Mouse (Mus musculus) midbrain, embryonic 15.5 days (tissue): ENCODE measurements around the gene Plxnb1. TPM values are rescaled to one million over a fixed set of nuclear protein-coding genes. Genes with fewer than 3 reads are reported as not detected.
"Not testable (repeated sequence)": the region's sequence is repeated elsewhere in the genome, so short reads cannot be mapped to it uniquely, and the experiment has no call there.

Experiments
- ATAC-seq: fragments of 200-750 bp; cut with Nextera tagmentation; replicated peaks from 2 replicates; pipeline ENCODE4 v1.8.0; 2017; ENCODE audit warnings: moderate TSS enrichment
- H3K27ac ChIP-seq: fragments of 300-500 bp; sonication (generic); 2 replicates; pipeline ENCODE4 v1.5.1; 2015; ENCODE audit warnings: mild to moderate bottlenecking, inconsistent platforms
- H3K27me3 ChIP-seq: fragments of 300-500 bp; sonication (generic); replicated peaks from 2 replicates; pipeline ENCODE4 v1.6.1; 2015; ENCODE audit warnings: inconsistent platforms
- H3K36me3 ChIP-seq: fragments of 300-500 bp; sonication (generic); replicated peaks from 2 replicates; pipeline ENCODE4 v1.6.1; 2015; ENCODE audit warnings: inconsistent platforms
- H3K4me1 ChIP-seq: fragments of 300-500 bp; sonication (generic); 2 replicates; pipeline ENCODE4 v1.6.1; 2015; ENCODE audit warnings: inconsistent platforms
- H3K4me2 ChIP-seq: fragments of 300-500 bp; sonication (generic); 2 replicates; pipeline ENCODE4 v1.6.1; 2015; ENCODE audit warnings: inconsistent platforms, mild to moderate bottlenecking, moderate library complexity
- H3K4me3 ChIP-seq: fragments of 300-500 bp; sonication (generic); 2 replicates; pipeline ENCODE4 v1.5.1; 2015; ENCODE audit warnings: mild to moderate bottlenecking, inconsistent platforms
- H3K9ac ChIP-seq: fragments of 300-500 bp; sonication (generic); 2 replicates; pipeline ENCODE4 v1.6.1; 2015; ENCODE audit warnings: mild to moderate bottlenecking, inconsistent platforms
- H3K9me3 ChIP-seq: fragments of 300-500 bp; sonication (generic); 2 replicates; pipeline ENCODE4 v1.6.1; 2016; ENCODE audit warnings: inconsistent platforms
- WGBS: fragments of 180-500 bp; shearing (Covaris S2); methylation state at CpG from one replicate; pipeline ENCODE4 v1.1.7; 2015; ENCODE audit warnings: mixed read lengths; 5-methylcytosine and 5-hydroxymethylcytosine counted together
- polyA plus RNA-seq: library from polyadenylated mRNA; unstranded; fragments of >200 nt; fragmentation: Nextera tagmentation; extraction: Ambion mirVana; gene quantifications from 2 replicates; pipeline ENCODE4 v1.2.1, GENCODE M21; 2015

Plxnb1 gene
- polyA plus RNA-seq, 1 experiment from 2014 or later = 27.3 TPM

DNA sequence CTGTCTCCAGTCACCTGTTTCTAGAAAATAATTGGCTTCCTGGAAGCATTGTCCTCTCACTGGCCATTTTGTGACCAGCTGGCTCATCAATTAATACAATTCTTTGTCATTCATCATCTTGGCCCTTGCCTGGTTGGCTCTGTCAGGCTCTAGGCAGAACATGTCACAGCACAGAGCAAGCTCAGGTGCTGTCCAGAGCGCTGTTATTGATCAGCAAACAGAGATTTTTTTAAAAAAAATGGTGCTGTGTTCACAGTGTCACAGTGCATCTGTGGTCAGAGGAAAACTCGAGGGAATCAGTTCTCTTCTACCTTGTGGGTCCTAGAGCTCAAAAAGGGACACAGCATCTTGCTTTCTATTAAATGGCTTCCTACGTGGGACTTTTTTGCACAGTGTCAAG is 30.3 kb downstream of the Plxnb1 start:
- Histone ChIP-seq H3K9me3 (no peaks in the 10 kb centered on the region), H3K4me1 (no peaks in the 10 kb centered on the region), H3K4me3 (no peak overlapping the region), H3K27ac (no peak overlapping the region), H3K9ac (no peak overlapping the region), H3K36me3 (no peaks in the 10 kb centered on the region), H3K27me3 (no peaks in the 10 kb centered on the region), H3K4me2 (no peak overlapping the region)
- ATAC-seq = no peak
- 70% methylated on average over 3 of the region's 3 CpGs for WGBS

GRCm38 (mm10) chr9:109127076-109127475 is 31.9 kb downstream of the Plxnb1 start:
- WGBS = 80% methylated on average over 4 of the region's 4 CpGs
- Histone ChIP-seq H3K4me1 (no peaks in the 10 kb centered on the region), H3K4me2 (no peak overlapping the region), H3K9me3 (no peaks in the 10 kb centered on the region), H3K36me3 (no peaks in the 10 kb centered on the region), H3K27ac (no peak overlapping the region), H3K4me3 (no peak overlapping the region), H3K27me3 (no peaks in the 10 kb centered on the region), H3K9ac (no peak overlapping the region)
- ATAC-seq = no peak

- WGBS = 53% methylated on average over 3 of the region's 3 CpGs
Observed at GRCm38 (mm10) chr9:109128211-109128610, 33.0 kb downstream of the Plxnb1 start.

GRCm38 (mm10) chr9:109130076-109130475 is 34.9 kb downstream of the Plxnb1 start:
- H3K9ac ChIP-seq = no peak overlapping the region
- H3K27me3 ChIP-seq = no peaks in the 10 kb centered on the region
- H3K4me1 ChIP-seq = no peaks in the 10 kb centered on the region
- no peaks in the 10 kb centered on the region for H3K9me3 ChIP-seq
- no peaks in the 10 kb centered on the region for H3K36me3 ChIP-seq
- WGBS = 90% methylated on average over 5 of the region's 5 CpGs
- no peak overlapping the region for H3K4me3 ChIP-seq
- ATAC-seq = no peak
- no peak overlapping the region for H3K27ac ChIP-seq
- H3K4me2 ChIP-seq = no peak overlapping the region

More at GRCm38 (mm10) chr9:109128211-109128610, 33.0 kb downstream of the Plxnb1 start:
- Histone ChIP-seq H3K9me3 (no peaks in the 10 kb centered on the region), H3K4me3 (no peak overlapping the region), H3K27me3 (no peaks in the 10 kb centered on the region), H3K9ac (no peak overlapping the region), H3K4me2 (no peak overlapping the region), H3K36me3 (no peaks in the 10 kb centered on the region), H3K4me1 (no peaks in the 10 kb centered on the region), H3K27ac (no peak overlapping the region)
- no peak for ATAC-seq

DNA sequence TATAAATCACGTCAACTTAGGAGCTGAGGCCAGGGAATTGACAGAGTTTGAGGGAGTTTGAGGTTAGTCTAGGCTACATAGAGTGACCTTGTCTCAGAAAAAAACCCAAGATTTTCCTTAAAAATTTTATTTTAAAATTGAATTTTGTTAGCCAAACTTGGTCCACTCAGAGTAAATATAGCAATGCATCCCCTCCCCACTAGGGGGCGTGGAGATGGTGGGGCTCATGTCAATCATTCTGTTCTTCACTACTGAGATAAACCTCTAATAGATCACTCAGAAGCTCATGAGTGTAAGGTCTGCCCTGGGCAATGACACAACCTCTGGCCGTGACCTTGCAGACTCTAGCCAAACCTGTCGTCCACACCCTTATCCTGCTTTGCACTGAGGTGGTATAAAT is 45.2 kb downstream of the Plxnb1 start:
- H3K4me1 ChIP-seq, H3K36me3 ChIP-seq, H3K4me2 ChIP-seq, H3K9ac ChIP-seq, ATAC-seq, H3K9me3 ChIP-seq, H3K27me3 ChIP-seq, H3K27ac ChIP-seq, H3K4me3 ChIP-seq: not testable (repeated sequence)
- 66% methylated on average over 4 of the region's 4 CpGs for WGBS

DNA sequence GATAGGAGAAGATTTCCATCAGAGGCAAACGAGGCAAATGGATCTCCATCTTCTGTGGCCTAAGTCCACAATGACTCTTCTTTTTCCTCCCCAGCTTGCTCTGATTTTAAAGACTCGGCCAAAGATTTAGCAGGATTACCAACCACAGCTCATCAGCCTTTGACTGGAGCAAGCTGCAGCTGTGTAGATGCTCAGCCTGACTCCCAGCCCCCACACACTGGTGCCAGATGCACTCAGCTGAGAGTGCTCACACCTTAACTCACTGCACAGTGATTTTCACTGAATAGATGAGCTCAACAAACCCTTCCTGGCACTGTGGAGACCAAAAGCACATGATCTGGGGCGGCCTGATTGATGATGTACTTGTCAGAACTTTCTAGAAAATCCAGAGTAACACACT is 66.8 kb downstream of the Plxnb1 start, which contains the start of gene Fbxw21:
Gene Fbxw21 (minus strand): TSS at position 101 of the 400 bp plus-strand sequence.
- Histone ChIP-seq H3K36me3 (no peaks in the 10 kb centered on the region), H3K27me3 (no peaks in the 10 kb centered on the region), H3K4me2 (no peak within 1 kb of the TSS), H3K4me1 (no peaks in the 10 kb centered on the region), H3K4me3 (no peak within 1 kb of the TSS), H3K9me3 (no peaks in the 10 kb centered on the region), H3K9ac (no peak within 1 kb of the TSS), H3K27ac (no peak within 1 kb of the TSS)
- no peak for ATAC-seq
- 75% methylated on average over 3 of the region's 3 CpGs for WGBS

DNA sequence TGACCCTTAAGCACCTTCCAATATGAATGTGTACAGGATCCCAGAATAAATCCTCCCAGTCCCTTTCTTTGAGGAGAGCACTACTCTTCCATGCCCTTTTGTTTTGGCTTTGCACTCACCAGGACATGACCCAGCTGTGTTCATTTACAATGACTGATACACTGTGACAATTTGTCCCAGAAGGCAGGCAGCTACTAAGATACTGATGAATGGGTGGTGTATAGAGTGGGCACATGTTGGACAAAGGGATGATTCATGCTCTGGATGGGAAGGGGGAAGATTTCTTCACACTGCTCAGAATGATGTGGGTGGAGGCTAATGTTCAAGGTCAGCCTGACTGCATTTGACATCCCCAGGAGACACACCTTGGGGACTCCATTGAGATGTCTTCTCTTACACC is 72.1 kb downstream of the Plxnb1 start:
- no peak overlapping the region for H3K9ac ChIP-seq
- H3K4me2 ChIP-seq = no peak overlapping the region
- H3K36me3 ChIP-seq = no peaks in the 10 kb centered on the region
- no peaks in the 10 kb centered on the region for H3K4me1 ChIP-seq
- H3K4me3 ChIP-seq = no peak overlapping the region
- no peaks in the 10 kb centered on the region for H3K9me3 ChIP-seq
- no peak for ATAC-seq
- H3K27ac ChIP-seq = no peak overlapping the region
- H3K27me3 ChIP-seq = no peaks in the 10 kb centered on the region

Other genes with a start within 250 kb of the Plxnb1 start
- gene Slc26a6, start 242.1 kb upstream of the Plxnb1 start, polyA plus RNA-seq = 16.7 and 17.8 TPM in 2 replicates
- gene Tmem89, start 180.8 kb upstream of the Plxnb1 start, polyA plus RNA-seq = 0.18 and 0.24 TPM in 2 replicates
- 443 and 465 TPM in 2 replicates for gene Uqcrc1, start 158.8 kb upstream of the Plxnb1 start, polyA plus RNA-seq
- gene Col7a1, start 141.8 kb upstream of the Plxnb1 start, polyA plus RNA-seq = 2.5 and 2.7 TPM in 2 replicates
- not detected in 2 replicates for gene Ucn2, start 109.4 kb upstream of the Plxnb1 start, polyA plus RNA-seq
- 33.7 and 36.7 TPM in 2 replicates for gene Pfkfb4, start 103.6 kb upstream of the Plxnb1 start, polyA plus RNA-seq
- gene Shisa5, start 56.8 kb upstream of the Plxnb1 start, polyA plus RNA-seq = 66.0 and 68.4 TPM in 2 replicates
- 18.0 TPM in 2 replicates for gene Trex1, start 35.7 kb upstream of the Plxnb1 start, polyA plus RNA-seq
- 35.2 and 35.6 TPM in 2 replicates for gene Atrip, start 21.3 kb upstream of the Plxnb1 start, polyA plus RNA-seq
- 14.3 and 16.8 TPM in 2 replicates for gene Ccdc51, start 12.9 kb upstream of the Plxnb1 start, polyA plus RNA-seq
- 607 and 639 TPM in 2 replicates for gene Tma7, start 12.8 kb upstream of the Plxnb1 start, polyA plus RNA-seq
- not detected in 2 replicates for gene Fbxw21, start 66.7 kb downstream of the Plxnb1 start, polyA plus RNA-seq
- gene Fbxw13, start 100.6 kb downstream of the Plxnb1 start, polyA plus RNA-seq = not detected in 2 replicates
- gene Fbxw20, start 139.4 kb downstream of the Plxnb1 start, polyA plus RNA-seq = not detected in 2 replicates
- not detected in 2 replicates for gene Fbxw14, start 192.3 kb downstream of the Plxnb1 start, polyA plus RNA-seq
- gene Fbxw28, start 244.3 kb downstream of the Plxnb1 start, polyA plus RNA-seq = 0.18 TPM in 1 of 2 replicates, not detected in the other